In genomic region chr12:105611045-105611444, GRCm38 (mm10) we compare ENCODE assay signal across 29 mouse cellular contexts. TPM values are rescaled to one million over a fixed set of nuclear protein-coding genes. Genes with fewer than 3 reads are reported as not detected.
"Had no signal": no experiment of that assay in that cellular context is flagged by ENCODE, and none has a peak within 500 bp of the region (broad histone marks: within the 10 kb centered on the region; RNA-seq: fewer than 3 reads in every experiment).

No protein-coding gene starts in this region.

- H3K4me3 ChIP-seq: gastrocnemius, adult 2 months; heart, adult 2 months; heart, embryonic 13.5 days; heart, embryonic 15.5 days; hindbrain, embryonic 13.5 days; hindbrain, embryonic 15.5 days; kidney, embryonic 15.5 days; layer of hippocampus, adult 2 months; left cerebral cortex, adult 2 months; limb, embryonic 13.5 days; limb, embryonic 15.5 days had no signal

- H3K27ac ChIP-seq: gastrocnemius, adult 2 months; heart, adult 2 months; heart, embryonic 13.5 days; heart, embryonic 15.5 days; hindbrain, embryonic 13.5 days; hindbrain, embryonic 15.5 days; hindbrain, postnatal 0 days; kidney, embryonic 15.5 days; kidney, postnatal 0 days; layer of hippocampus, adult 2 months; left cerebral cortex, adult 2 months; limb, embryonic 13.5 days; limb, embryonic 15.5 days; liver, embryonic 14.5 days had no signal

- H3K4me2 ChIP-seq: heart, embryonic 11.5 days; heart, embryonic 13.5 days; heart, embryonic 15.5 days; hindbrain, embryonic 13.5 days; hindbrain, embryonic 15.5 days; kidney, embryonic 15.5 days; limb, embryonic 13.5 days; limb, embryonic 15.5 days; liver, embryonic 11.5 days had no signal

- H3K4me1 ChIP-seq: hindbrain, embryonic 13.5 days; kidney, embryonic 15.5 days had no signal

- H3K9me3 ChIP-seq: heart, embryonic 13.5 days; heart, embryonic 15.5 days; hindbrain, embryonic 13.5 days; hindbrain, embryonic 15.5 days; kidney, embryonic 15.5 days; limb, embryonic 13.5 days; limb, embryonic 15.5 days had no signal

- H3K27me3 ChIP-seq: heart, embryonic 13.5 days; heart, embryonic 15.5 days; hindbrain, embryonic 13.5 days; hindbrain, embryonic 15.5 days; kidney, embryonic 15.5 days; limb, embryonic 13.5 days; limb, embryonic 15.5 days had no signal

- H3K9ac ChIP-seq: heart, embryonic 13.5 days; heart, embryonic 15.5 days; hindbrain, embryonic 13.5 days; hindbrain, embryonic 15.5 days; kidney, embryonic 15.5 days; limb, embryonic 13.5 days; limb, embryonic 15.5 days; liver, embryonic 14.5 days had no signal

- DNase-seq: gastrocnemius, postnatal 25 days; heart, adult 11 months had no signal

RNA-seq across cellular contexts. Expression of gene Bdkrb1, which starts 8.2 kb away (rescaled TPM):
- total RNA-seq: gastrocnemius, postnatal 25 days; heart, adult 2 months; heart, postnatal 14 days; heart, postnatal 36 days; hematopoietic stem cell, adult 5-6 weeks; layer of hippocampus, adult 2 months; layer of hippocampus, postnatal 10 days; left cerebral cortex, adult 2 months; left cerebral cortex, postnatal 14 days; left cerebral cortex, postnatal 4 days had no signal
- polyA plus RNA-seq: frontal cortex, adult 2 months; heart, embryonic 11.5 days; heart, embryonic 13.5 days; heart, embryonic 15.5 days; heart, postnatal 0 days; hindbrain, embryonic 11.5 days; hindbrain, postnatal 0 days; kidney, adult 2 months; limb, embryonic 11.5 days; limb, embryonic 13.5 days; limb, embryonic 15.5 days; liver, embryonic 14.5 days had no signal

RNA-seq across cellular contexts. Expression of gene Bdkrb2, which starts 48.0 kb away (rescaled TPM):
- total RNA-seq: hematopoietic stem cell, adult 5-6 weeks had no signal
- polyA plus RNA-seq: liver, embryonic 11.5 days; liver, embryonic 14.5 days had no signal
